Mouse (Mus musculus) central nervous system, embryonic 18 days (tissue): ENCODE data around the gene Gm33543. TPM values are rescaled to one million over a fixed set of nuclear protein-coding genes. Genes with fewer than 3 reads are reported as not detected.

Experiments
- polyA plus RNA-seq: library from polyadenylated mRNA; depleted of rRNA; stranded (reverse); fragments of >200 nt; gene quantifications from 2 replicates; pipeline ENCODE4 v1.2.3, GENCODE M21; 2012; rRNA removed

The Gm33543 gene
- polyA plus RNA-seq: not detected in 2 replicates

DNA sequence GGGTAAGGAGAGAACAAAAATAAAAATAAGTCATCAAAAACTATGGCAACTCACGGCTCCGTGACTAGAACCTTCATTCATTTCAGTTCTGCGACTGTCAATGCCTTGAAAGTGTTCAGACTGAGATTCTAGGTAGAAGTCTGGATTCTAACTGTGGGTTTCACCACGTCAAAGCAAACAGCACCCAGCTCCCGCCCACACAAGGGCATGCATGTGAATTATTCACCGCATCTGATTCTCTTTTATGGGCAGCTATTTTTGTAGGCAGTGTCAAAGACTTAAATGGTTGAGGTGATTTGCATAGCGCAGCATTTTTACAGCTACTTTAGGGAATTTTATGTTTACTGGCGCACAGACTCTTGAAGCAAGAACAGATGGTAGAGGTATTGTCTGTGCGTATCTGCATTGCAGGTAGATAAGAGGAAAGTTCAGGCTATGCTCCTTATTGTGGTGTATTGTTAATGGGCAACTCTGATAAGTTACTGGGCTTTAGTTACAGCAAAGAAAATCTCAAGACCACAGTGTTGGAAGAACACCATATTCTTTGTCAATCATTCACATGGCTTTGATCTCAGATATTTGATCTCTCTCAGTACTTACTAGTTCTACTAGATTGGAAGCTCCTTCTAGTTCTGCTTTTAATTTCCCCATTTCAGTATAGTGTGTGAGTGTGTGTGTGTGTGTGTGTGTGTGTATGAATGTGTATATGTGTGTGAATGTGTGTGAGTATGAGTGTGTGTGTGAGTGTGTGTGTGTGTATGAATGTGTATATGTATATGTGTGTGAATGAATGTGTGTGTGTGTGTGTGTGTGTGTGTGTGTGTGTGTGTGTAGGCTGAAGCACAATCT is at the start of gene Gm33543:
Gm33543 (minus strand) TSS at position 142 of the 849 bp plus-strand sequence.

Other genes with a start within 250 kb of the Gm33543 start
- not detected in 2 replicates for gene Anapc15-ps, start 169.5 kb downstream of the Gm33543 start, polyA plus RNA-seq
- gene Eea1, start 97.7 kb upstream of the Gm33543 start, polyA plus RNA-seq: 10.9 and 12.4 TPM in 2 replicates